Mouse (Mus musculus) heart, adult 8-10 months (tissue): Measurements from ENCODE around the gene Zswim7. TPM values are rescaled to one million over a fixed set of nuclear protein-coding genes. Genes with fewer than 3 reads are reported as not detected.
"Not testable (repeated sequence)": the region's sequence is repeated elsewhere in the genome, so short reads cannot be mapped to it uniquely, and the experiment has no call there.

Experiments
- DNase-seq: peaks from one replicate; pipeline ENCODE4 v3.0.0; 2022; ENCODE audit warnings: low spot score
- total RNA-seq, 4 experiments: library from RNA; stranded (reverse); gene quantifications; 2 replicates each; pipeline ENCODE4 v1.2.4; 2022

Gene Zswim7
- 10 to 100 TPM; 17.0 to 19.5 (median 18.2) TPM for total RNA-seq

- peak; percentile 86 for DNase-seq
Observed at GRCm38 (mm10) chr11:62280675-62281600, at the start of gene Zswim7, which contains the start of gene Ttc19. TSS of gene Zswim7 (minus strand) at chr11:62281375. TSS of gene Ttc19 (plus strand) at chr11:62281473.

DNA sequence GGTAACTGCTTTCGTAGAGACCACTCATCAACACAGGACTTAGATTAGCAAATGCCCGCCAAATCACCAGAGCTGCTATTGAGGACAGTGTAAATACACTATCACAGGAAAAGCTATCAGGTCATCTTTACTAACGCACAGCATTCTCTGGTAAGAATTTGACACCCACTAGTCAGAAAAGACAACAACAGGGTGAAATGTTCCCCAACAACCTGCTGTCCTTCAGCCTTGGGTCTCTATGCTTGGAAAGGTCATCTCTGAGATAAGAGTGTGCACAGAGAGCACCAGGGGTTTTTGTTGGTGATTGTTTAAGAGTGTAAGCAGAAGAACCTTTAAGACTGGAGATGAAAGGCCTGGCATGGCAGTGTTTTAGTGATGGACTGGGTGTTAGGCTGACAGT lies 42.5 kb upstream of the Zswim7 start:
- DNase-seq = no peak

DNA sequence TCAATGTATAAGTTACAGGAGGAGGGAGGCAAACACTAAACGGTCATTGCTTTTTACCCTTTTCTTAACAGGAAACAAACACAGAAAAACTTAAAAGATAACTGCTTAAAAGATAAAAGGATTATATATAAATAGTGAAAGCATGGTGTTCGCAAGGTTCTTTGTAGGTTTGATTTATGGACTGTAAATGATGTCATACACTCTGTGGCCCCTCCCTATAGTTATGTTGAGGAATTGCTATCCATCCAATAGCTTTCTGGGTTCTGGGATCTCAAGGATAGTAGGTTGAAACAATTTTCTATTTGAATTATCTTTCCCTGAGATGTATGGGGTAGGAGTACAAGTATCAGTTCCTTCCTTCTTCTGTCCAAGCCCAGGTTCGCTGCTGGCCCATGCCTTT lies 38.9 kb upstream of the Zswim7 start:
- no peak for DNase-seq

DNA sequence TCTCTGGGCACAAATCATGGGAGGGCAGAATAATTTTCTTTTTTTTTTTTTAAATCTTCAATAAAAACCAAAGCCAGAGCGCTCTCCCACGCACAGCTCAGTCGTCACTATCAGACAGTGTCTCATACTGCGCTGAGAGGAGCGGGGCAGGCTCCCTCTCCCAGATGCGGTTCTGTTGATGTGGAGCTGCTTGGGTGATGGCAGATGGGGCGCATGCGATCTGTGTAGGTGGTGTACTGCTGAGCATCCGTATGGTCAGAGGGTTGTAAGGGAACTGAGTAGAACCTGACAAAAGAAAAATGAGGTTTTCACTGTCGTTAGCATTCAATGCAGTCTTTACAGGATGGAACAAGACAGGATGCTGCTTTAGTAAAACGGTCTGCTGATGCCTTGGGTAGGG lies 36.6 kb upstream of the Zswim7 start:
- no peak for DNase-seq

DNA sequence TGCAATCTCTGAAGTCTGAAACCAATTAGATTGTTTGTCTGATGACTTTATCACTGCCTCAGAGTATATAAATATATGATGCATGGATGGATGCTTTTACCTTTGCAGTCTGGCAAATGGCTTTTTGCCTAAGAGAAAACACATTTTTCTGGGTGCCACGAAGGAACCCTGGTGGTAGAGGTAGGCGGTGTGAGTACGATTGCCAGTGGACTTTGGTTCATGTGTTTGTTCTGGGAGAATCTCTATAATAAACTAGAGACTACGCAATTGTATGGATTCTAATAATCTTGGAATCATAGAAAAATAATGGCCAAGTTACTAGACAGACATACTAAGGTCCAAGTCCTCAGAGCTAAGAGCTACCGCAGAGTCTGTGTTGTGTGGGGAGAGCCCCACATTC lies 33.8 kb upstream of the Zswim7 start:
- no peak for DNase-seq

DNA sequence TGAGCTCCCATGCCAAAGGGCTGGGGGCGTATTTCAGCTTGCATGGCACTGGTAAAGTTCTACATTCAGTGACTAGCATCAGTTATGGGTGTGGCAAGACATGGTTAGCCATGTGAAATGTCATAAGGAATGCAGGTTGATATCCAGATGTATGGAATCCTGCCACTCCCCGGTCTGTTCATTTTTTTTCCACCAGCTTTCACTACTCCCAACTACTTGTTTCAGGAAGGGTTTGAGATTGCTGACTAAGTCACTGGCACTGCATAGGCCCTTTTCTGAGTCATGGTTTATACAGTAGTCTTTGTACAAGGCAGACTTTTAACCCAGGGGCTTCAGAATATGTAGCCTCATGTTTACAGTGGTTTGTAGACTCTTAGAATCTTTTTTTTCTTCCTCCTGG lies 28.1 kb upstream of the Zswim7 start:
- DNase-seq = no peak

- DNase-seq = peak; percentile 21
Observed at GRCm38 (mm10) chr11:62305866-62306265, 24.7 kb upstream of the Zswim7 start.

DNA sequence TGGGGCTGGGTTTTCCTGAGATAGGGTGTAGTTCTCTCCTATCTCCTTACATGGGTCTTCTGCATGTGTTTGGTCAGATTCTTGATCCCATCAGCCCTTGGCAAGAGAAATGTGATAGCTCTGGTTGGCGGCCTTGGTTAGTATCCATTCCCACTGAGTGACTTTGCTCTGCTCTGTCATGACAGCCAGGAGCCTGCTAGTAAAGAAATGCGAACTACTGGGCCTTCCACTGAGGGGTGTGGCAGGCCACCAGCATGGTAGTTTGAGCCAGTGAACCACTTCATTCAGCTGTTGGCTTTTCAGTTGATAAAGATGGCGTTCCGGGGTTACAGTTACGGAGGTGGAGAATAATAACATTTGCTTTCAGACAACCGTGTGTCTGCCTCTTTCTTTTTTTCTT lies 17.7 kb upstream of the Zswim7 start:
- DNase-seq = no peak

DNA sequence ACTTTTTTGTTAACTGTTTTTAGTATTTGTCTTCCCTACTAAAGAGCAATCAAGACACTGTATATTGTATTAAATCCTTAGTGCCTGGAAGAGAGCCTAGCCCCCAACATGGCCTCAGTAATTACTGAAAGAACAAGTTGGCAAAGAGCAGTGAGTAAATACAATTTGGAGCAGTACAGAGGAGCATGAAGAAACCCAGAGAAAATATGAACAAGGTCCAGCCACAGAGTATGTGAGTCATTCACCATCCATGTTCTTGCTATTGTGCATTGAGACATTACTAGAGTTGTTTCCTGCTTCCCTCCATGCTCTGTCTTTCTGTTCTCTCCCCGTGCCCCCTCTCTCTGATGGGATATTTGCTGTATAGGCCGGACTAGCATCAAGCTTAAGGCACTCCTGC lies 12.9 kb upstream of the Zswim7 start:
- no peak for DNase-seq

- no peak for DNase-seq
Observed at GRCm38 (mm10) chr11:62287700-62288099, 6.5 kb upstream of the Zswim7 start.

- DNase-seq = no peak
Observed at GRCm38 (mm10) chr11:62285020-62285419, 3.8 kb upstream of the Zswim7 start.

GRCm38 (mm10) chr11:62284020-62284419 lies 2.8 kb upstream of the Zswim7 start:
- not testable (repeated sequence) for DNase-seq

GRCm38 (mm10) chr11:62281601-62281997 lies 424 bp upstream of the Zswim7 start:
- no peak for DNase-seq

GRCm38 (mm10) chr11:62278027-62278426 lies 3.1 kb downstream of the Zswim7 start:
- peak; percentile 36 for DNase-seq

GRCm38 (mm10) chr11:62277086-62277485 lies 4.1 kb downstream of the Zswim7 start:
- DNase-seq = no peak

DNA sequence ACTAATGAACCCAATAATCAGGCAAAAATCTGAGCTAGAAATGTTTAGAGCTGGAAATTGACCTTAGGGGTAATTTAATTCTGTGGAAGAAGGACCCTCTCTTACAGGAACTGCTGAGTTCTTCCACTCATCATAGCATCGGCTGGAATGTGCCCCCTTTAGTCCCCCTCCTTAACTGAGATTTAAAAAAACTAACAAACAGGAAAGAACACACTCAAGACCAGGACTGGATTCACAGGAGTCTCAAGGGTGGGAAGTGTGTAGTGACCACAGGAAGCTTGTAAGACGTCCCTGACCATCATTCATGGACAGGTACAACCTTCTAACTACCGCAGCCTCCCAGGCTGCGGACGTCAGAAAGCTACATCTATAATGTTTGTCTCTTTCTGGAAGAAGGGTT lies 10.3 kb downstream of the Zswim7 start:
- no peak for DNase-seq

DNA sequence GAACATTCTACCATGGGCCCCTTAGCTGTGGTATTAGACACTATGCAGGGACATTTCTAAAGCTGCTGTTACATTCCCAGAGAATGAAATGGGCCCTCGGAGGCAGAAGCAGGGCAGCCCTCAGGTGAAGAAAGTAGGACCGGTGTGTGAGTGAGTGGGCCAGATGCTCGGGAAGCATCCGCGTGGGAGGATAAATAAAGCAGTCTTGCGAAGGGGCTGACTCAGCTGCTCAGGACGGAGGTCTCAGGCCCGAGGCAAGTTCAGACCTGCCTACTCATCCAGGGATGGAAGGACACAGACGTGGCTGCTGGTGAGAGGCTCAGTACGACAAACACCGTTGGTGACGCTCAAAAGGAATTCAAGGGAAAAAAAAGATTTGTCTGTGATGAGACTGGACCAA lies 12.1 kb downstream of the Zswim7 start:
- DNase-seq = no peak

DNA sequence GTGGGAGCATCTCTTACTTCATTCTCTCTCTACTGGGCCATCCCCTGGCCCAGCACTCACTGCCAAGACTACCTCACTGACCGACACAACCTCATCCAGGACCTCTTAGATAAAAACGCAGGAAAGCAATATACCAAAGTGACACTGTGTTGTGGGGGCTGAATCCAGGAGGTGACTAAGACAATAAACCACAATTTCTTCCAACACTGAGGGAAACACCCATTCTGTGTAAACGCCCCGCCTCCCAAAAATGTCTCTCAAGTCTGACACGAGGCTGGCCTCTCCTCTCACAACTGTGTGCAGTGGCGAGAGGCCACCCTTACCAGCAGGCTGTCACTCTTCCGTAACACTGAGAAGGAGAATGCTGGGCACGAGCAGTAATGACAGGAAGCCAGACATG lies 12.8 kb downstream of the Zswim7 start:
- DNase-seq = no peak

DNA sequence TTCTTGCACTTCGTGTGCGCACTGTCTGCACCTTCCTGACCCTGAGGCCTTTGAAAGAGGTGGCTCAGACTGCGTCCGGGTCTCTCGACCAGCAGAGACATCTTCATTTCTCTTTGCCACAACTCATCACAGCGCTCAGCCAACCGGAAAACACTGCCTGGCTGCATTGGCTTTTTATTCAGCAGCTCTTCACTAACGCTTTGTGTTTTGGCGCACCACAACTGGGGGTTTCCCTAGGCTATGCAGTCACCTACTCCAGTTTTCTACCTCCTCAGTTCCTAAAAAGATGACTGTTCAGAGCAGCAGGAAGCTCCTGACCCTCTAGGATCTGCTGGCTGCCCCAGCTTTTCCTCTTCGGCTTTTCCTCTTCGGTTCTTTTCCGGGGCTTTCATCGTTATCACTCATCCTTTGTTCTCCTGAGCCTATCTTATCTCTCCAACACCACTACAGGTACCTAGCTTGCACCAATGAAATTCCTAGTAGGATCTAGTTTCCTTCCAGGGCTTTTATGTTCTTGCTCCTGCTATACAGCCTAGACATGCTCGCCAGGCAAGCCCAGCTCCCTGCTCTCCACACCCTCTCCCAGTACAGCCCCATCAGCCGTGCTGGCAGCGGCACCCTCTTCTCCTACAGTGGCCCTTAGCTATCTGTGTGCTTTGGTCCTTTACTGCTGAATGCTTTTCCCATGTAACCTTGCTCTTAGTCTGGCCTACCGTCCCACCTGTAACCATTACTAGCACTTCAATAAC lies 14.5 kb downstream of the Zswim7 start:
- DNase-seq = no peak

DNA sequence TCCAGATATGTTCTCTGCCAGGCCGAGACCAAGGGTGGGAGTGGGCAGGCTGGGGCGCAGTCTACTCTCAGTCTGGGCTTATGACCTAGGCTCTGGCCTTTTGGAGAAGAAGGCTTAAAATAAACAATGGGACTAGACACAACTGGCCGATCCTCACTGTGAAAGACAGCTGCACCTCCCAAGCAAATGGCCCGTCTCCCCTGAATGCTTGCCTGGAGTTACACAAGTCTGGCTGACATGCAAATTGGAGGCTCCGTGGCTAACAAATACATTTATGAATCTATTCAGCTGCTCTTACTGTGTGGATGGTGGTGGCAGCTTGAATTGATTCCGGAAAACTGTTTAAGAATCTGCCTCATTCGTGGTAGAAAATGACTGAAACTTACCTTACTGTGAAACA lies 15.5 kb downstream of the Zswim7 start:
- DNase-seq = no peak

DNA sequence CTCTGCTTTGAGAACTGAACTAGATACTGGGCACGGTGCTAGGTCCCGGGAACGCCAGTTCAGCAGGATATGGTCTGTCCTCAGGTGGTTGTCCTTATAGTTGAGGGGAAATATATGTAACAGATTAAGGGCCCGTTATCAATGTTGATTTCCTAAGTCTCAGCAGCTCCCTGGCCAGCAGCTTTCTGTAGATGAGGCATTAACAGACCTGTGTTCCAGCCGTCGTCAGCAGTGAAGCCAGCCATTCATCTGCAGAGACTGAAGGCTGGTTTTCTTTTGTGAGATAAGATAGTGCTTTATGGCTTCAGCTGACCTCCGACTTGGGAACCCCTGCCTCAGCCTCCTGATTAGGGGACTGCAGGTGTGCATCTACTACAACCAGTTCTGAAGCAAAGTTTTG lies 17.2 kb downstream of the Zswim7 start:
- DNase-seq = no peak

GRCm38 (mm10) chr11:62263599-62263998 lies 17.6 kb downstream of the Zswim7 start:
- DNase-seq = no peak

- DNase-seq = no peak
Observed at GRCm38 (mm10) chr11:62259214-62259613, 22.0 kb downstream of the Zswim7 start.
